Mouse (Mus musculus): ENCODE data around the gene Zfp772.

DNA sequence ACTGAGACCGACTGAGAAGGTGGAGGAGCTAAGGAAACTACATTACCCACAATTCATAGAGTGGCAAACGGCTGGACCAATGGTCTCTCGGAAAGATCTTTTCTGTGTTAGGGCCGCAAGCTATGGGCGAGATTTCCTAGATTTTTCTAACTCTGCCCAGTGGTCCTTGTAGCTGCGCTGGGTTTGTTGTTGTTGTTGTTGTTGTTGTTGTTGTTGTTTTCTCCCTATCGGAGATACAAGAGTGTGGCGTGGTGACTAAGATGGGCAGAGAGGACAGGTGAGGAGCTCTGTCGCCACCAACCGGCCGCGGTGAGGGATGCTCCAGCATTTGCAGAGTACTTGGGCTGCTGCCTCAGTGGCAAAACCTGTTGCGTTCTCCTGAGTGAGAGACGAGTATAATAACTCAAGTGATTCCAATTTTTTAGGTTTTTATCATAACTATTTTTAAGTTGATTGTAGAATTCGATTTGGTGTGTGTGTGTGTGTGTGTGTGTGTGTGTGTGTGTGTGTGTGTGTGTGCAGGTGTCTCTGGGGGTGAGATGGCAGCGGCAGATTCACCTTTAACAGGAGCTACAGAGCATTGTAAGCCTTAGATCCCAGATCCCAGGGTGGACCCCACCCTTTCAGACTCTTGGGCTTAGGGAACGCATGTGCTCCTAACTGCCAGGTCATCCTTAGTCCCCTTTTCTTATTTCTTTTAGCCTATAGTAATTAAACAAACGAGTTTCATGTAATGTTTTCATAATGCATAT lies 21.4 kb downstream of the Zfp772 start:
- TF ChIP-seq POLR2A (IDR thresholded peaks at IDR 0.05; ENCODE audit: borderline replicate concordance, extremely low read depth, low read depth, low read length) (no peak), CTCF (IDR thresholded peaks at IDR 0.05; ENCODE audit: insufficient read depth, low read length) (peak; percentile 82)
